Mouse (Mus musculus) neural tube, embryonic 11.5 days (tissue): ENCODE results near the gene Tbc1d1. TPM values are rescaled to one million over a fixed set of nuclear protein-coding genes. Genes with fewer than 3 reads are reported as not detected.
A peak's percentile ranks its signal among the peaks of the same experiment; 100 is the strongest.

Experiments used
- ATAC-seq: fragments of 200-750 bp; cut with Nextera tagmentation; 2 replicates; pipeline ENCODE4 v1.8.0; 2017; ENCODE audit warnings: moderate number of reproducible peaks, mild to moderate bottlenecking, moderate TSS enrichment, moderate library complexity; ENCODE audit not compliant: insufficient read depth, low FRiP score, low TSS enrichment
- DNase-seq: peaks from one replicate; pipeline ENCODE4 v3.0.0-alpha.2; 2015; ENCODE audit warnings: low spot score
- H3K27ac ChIP-seq: fragments of 300-500 bp; sonication (generic); 2 replicates; pipeline ENCODE4 v1.5.1; 2014; ENCODE audit warnings: low read depth, mild to moderate bottlenecking, low read length
- H3K27me3 ChIP-seq: fragments of 300-500 bp; sonication (generic); 2 replicates; pipeline ENCODE4 v1.6.1; 2014; ENCODE audit warnings: mild to moderate bottlenecking, low read length, mixed read lengths; ENCODE audit not compliant: control insufficient read depth, insufficient read depth
- H3K36me3 ChIP-seq: fragments of 300-500 bp; sonication (generic); 2 replicates; pipeline ENCODE4 v1.6.1; 2014; ENCODE audit warnings: mild to moderate bottlenecking, low read length, moderate library complexity, mixed read lengths; ENCODE audit not compliant: control insufficient read depth, insufficient read depth
- H3K4me1 ChIP-seq: fragments of 300-500 bp; sonication (generic); 2 replicates; pipeline ENCODE4 v1.6.1; 2014; ENCODE audit warnings: low read length, mixed read lengths; ENCODE audit not compliant: control insufficient read depth, insufficient read depth
- H3K4me2 ChIP-seq: fragments of 300-500 bp; sonication (generic); 2 replicates; pipeline ENCODE4 v1.6.1; 2014; ENCODE audit warnings: low read depth, mild to moderate bottlenecking, moderate library complexity
- H3K4me3 ChIP-seq: fragments of 300-500 bp; sonication (generic); 2 replicates; pipeline ENCODE4 v1.5.1; 2014; ENCODE audit warnings: low read depth, low read length
- H3K9ac ChIP-seq: fragments of 300-500 bp; sonication (generic); 2 replicates; pipeline ENCODE4 v1.6.1; 2014; ENCODE audit warnings: mild to moderate bottlenecking, low read length
- H3K9me3 ChIP-seq: fragments of 300-500 bp; sonication (generic); 2 replicates; pipeline ENCODE4 v1.6.1; 2016; ENCODE audit warnings: low read length; ENCODE audit not compliant: control insufficient read depth
- WGBS: fragments of 180-500 bp; shearing (Covaris S2); extraction: QIAGEN DNeasy Blood & Tissue Kit; methylation state at CpG from one replicate; pipeline ENCODE4 v1.1.7; 2014; 5-methylcytosine and 5-hydroxymethylcytosine counted together
- polyA plus RNA-seq: library from polyadenylated mRNA; unstranded; fragments of >200 nt; fragmentation: Nextera tagmentation; extraction: Ambion mirVana; gene quantifications from 2 replicates; pipeline ENCODE4 v1.2.1, GENCODE M21; 2014

The Tbc1d1 gene
- polyA plus RNA-seq, 1 experiment from 2014 or later: 32.4 TPM

DNA sequence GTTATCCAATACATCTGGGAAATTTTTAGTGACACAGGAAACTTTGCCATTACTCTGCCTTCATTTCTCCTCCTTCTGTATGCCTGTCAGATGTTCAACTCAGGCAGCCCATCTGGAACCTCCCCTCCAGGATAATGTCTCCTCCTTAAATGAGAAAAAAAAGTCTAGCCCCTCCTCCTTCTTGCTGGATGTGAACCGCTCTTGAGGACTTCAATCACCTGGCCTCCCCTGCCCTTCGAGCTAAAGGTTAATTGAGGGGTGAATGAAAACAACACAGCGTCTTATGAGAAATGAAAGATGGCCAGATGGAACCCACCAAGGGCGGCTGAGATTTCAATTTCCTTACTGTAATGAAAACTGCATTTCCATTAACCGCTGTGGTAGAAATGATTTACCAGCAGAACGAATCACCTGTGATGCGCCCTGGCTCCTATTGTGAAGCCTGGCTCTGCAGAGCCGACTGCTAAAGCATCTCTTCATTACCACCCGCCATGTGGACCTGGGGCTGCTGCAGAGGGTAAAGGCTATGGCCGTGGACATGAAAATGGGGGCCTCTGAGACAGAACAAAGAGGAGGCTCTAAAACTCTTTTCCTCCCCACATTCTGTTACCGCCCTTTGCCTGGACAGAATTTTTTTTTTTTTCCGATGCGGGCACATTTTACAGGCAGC lies 216.3 kb downstream of the Tbc1d1 start:
- Histone ChIP-seq H3K36me3 (no peaks in the 10 kb centered on the region), H3K9me3 (no peaks in the 10 kb centered on the region), H3K4me3 (no peak overlapping the region), H3K4me1 (no peaks in the 10 kb centered on the region), H3K27me3 (no peaks in the 10 kb centered on the region), H3K9ac (no peak overlapping the region), H3K27ac (no peak overlapping the region), H3K4me2 (no peak overlapping the region)
- ATAC-seq: no peak
- DNase-seq: peak; percentile 24
- 70% methylated on average over 13 of the region's 13 CpGs for WGBS

DNA sequence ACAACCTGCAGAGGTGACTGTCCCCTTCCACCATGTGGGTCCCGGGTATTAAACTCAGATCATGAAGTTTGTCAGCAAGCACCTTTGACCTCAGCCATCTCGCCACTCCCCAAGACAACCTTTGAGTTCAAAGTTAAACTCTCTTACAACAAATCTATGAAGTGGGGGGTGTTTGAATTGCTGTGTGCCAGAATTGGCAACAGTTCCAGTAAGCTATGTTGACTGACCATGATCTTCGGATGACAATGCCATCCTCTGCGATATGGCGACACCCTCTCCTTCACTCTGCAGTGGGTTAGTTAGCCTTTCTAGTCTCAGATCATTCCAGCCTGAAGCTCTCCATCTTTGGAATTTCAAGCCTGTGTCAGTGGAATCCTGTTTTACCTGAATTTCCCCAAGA lies 217.6 kb downstream of the Tbc1d1 start:
- DNase-seq: no peak
- H3K36me3 ChIP-seq: no peaks in the 10 kb centered on the region
- WGBS: 89% methylated on average over 5 of the region's 5 CpGs
- no peak overlapping the region for H3K9ac ChIP-seq
- H3K27me3 ChIP-seq: no peaks in the 10 kb centered on the region
- H3K27ac ChIP-seq: no peak overlapping the region
- ATAC-seq: no peak
- 0 out of 2 replicates have a peak, but pooled peaks cover 3% of the 10 kb centered on the region for H3K4me1 ChIP-seq
- no peak overlapping the region for H3K4me3 ChIP-seq
- no peaks in the 10 kb centered on the region for H3K9me3 ChIP-seq
- no peak overlapping the region for H3K4me2 ChIP-seq

DNA sequence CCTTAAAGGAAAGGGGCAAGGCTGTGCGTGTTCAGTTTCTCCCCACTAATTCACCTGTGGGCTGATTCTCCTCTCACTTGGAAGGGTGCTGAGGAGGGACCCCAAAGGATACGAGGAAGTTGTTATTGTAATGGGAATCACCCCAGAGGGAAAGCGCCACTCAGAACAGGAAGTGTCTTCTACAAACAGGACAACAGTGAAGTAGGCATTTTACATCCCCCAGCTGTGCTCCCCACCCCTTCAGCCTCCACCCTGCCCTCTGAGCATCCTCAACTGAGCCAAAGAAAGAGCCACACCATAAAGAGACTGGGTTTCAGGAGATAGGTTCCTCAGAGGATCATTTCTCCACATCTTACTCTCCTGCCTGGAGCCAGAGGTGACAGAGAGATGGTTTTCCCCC lies 219.7 kb downstream of the Tbc1d1 start:
- Histone ChIP-seq H3K9ac (no peak overlapping the region), H3K4me1 (0 out of 2 replicates have a peak, but pooled peaks cover 3% of the 10 kb centered on the region), H3K4me2 (no peak overlapping the region), H3K4me3 (no peak overlapping the region), H3K36me3 (no peaks in the 10 kb centered on the region), H3K9me3 (no peaks in the 10 kb centered on the region), H3K27ac (no peak overlapping the region), H3K27me3 (no peaks in the 10 kb centered on the region)
- DNase-seq: no peak
- 73% methylated on average over 3 of the region's 3 CpGs for WGBS
- ATAC-seq: no peak

DNA sequence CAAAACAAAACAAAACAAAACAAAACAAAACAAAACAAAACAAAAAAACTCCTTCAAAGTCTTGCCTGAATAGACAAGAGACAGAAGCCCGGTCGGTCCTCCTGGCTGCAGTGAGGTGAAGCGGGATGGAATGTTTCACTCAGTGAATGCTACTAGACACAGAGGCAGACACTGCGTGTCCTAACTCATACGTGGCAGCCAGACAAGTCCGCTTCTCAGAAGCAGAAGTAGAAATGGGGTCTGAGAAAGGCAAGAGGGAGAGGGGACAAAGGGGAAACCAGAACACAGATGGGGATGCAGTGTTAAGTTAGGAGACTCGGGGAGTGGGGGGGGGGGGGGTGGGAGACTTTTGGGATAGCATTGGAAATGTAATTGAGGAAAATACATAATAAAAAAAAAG lies 220.4 kb downstream of the Tbc1d1 start:
- Histone ChIP-seq H3K4me1 (0 out of 2 replicates have a peak, but pooled peaks cover 3% of the 10 kb centered on the region), H3K36me3 (no peaks in the 10 kb centered on the region), H3K9me3 (no peaks in the 10 kb centered on the region), H3K9ac (no peak overlapping the region), H3K27me3 (no peaks in the 10 kb centered on the region), H3K4me3 (no peak overlapping the region), H3K4me2 (no peak overlapping the region), H3K27ac (no peak overlapping the region)
- 78% methylated on average over 7 of the region's 7 CpGs for WGBS
- no peak for ATAC-seq
- DNase-seq: no peak

DNA sequence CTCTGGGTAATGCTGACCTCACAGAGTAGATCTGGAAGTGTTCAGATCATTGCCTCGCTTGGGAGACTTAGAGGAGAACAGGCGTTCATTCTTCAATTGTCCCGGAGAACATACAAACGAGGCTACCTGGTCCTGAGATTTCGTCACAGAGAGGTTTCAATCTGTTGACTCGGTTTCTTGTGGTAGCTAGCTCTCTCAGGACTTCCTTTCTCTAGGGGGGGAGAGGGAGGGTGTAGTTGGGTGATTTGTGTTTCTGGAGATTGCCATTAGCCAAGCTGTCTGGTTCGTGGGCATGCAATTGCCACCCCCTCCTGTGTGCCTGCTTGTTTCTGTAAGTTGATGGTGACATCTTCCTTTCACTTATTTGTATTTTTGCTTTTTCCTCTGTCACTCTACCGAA lies 221.6 kb downstream of the Tbc1d1 start:
- no peak overlapping the region for H3K4me2 ChIP-seq
- H3K9ac ChIP-seq: no peak overlapping the region
- H3K27ac ChIP-seq: no peak overlapping the region
- H3K4me3 ChIP-seq: no peak overlapping the region
- 0 out of 2 replicates have a peak, but pooled peaks cover 3% of the 10 kb centered on the region for H3K4me1 ChIP-seq
- no peak for DNase-seq
- WGBS: 79% methylated on average over 8 of the region's 8 CpGs
- no peaks in the 10 kb centered on the region for H3K36me3 ChIP-seq
- H3K27me3 ChIP-seq: no peaks in the 10 kb centered on the region
- H3K9me3 ChIP-seq: no peaks in the 10 kb centered on the region
- no peak for ATAC-seq

DNA sequence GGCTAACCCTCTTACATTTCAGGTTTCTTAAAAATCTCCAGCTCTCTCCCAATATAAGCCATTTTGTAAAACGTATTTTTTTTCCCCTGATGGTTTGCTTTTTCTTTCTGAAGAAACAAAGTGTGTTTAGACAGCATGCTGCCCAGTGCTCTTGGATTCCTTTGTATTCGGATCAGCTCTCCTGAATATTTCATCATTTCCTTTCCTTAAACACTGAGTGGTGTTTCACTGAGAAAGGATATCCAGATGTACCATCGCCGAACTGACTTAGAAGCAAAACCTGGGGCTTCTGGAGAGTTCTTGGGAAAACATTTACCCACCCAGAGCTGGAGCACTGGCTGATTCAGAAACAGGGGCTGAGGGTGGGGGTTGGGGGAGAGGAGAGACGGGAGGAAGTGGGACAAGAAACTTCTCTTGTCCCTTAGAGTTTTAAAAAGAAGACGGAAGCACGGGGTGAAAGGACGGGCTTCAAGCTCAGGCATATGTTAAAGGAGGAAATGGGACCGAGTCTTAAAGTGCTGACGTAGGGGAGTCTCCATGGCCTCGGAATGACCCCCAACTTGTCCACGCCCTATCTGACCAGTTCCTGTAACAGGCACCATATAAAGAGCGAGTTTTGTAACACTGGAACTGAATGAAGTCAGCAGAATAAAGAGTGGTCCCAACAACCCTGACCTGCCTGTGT lies 222.6 kb downstream of the Tbc1d1 start:
- DNase-seq: peak; percentile 18
- 58% methylated on average over 13 of the region's 13 CpGs for WGBS
- Histone ChIP-seq H3K36me3 (no peaks in the 10 kb centered on the region), H3K4me2 (no peak overlapping the region), H3K27me3 (no peaks in the 10 kb centered on the region), H3K4me1 (0 out of 2 replicates have a peak, but pooled peaks cover 3% of the 10 kb centered on the region), H3K9me3 (no peaks in the 10 kb centered on the region), H3K27ac (no peak overlapping the region), H3K4me3 (no peak overlapping the region), H3K9ac (no peak overlapping the region)
- no peak for ATAC-seq

DNA sequence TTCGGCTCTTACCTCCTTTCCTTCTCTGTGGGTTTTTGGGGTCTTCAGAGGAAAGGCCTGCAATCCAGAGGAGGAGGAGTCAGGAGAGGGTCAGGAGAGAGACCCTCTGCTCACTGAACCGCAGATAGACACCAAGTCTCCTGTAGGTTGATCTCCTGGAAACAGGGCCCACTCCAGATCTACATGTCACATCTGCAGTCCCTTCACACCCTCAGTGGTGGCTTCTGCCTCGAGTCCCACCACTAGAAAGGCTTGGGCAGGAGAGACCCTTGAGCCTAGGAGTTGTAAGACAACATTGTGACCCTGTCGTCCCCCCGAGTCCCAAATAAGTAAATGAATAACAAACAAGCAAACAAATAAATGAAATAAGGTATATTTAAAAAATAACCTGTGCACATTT lies 223.7 kb downstream of the Tbc1d1 start:
- no peak for ATAC-seq
- no peak overlapping the region for H3K4me3 ChIP-seq
- H3K27me3 ChIP-seq: no peaks in the 10 kb centered on the region
- no peak overlapping the region for H3K4me2 ChIP-seq
- 87% methylated on average over 5 of the region's 5 CpGs for WGBS
- no peak overlapping the region for H3K27ac ChIP-seq
- H3K9me3 ChIP-seq: no peaks in the 10 kb centered on the region
- no peak for DNase-seq
- H3K9ac ChIP-seq: no peak overlapping the region
- H3K36me3 ChIP-seq: no peaks in the 10 kb centered on the region
- 0 out of 2 replicates have a peak, but pooled peaks cover 3% of the 10 kb centered on the region for H3K4me1 ChIP-seq

DNA sequence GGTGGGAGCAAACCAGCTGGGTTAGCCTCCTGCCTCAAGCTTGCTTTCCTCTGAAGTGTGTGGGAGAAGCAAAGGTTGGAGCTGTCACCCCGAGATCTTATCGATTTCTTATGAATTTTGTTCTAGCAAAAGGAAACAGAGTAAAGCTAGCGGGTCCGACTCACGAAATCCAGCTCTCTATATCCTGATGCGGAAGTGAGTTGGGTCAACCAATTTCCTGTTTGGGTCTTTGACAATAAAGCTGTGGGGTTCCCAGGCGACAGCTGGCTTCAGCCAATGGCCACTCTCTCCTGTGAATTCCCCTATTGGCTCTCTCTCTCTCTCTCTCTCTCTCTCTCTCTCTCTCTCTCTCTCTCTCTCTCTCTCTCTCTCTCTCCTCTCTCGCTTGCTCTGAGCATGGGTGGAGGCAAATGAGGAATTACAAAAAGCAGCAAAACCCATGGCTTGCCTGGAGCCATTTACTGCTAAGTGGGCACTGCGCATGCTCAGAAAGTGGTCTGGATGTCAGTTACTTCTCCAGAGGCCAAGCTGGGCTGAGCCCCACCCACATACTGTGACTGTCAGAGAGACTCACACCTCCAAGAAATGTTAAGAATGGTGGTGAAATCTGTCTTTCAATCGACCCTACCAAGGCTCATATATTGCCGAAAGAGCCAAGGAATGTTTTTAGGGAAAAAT lies 224.7 kb downstream of the Tbc1d1 start:
- H3K4me2 ChIP-seq: no peak overlapping the region
- no peaks in the 10 kb centered on the region for H3K9me3 ChIP-seq
- H3K27me3 ChIP-seq: no peaks in the 10 kb centered on the region
- H3K27ac ChIP-seq: no peak overlapping the region
- DNase-seq (peak; percentile 32), ATAC-seq (no peak)
- no peak overlapping the region for H3K9ac ChIP-seq
- 0 out of 2 replicates have a peak, but pooled peaks cover 3% of the 10 kb centered on the region for H3K4me1 ChIP-seq
- WGBS: 68% methylated on average over 10 of the region's 11 CpGs
- no peaks in the 10 kb centered on the region for H3K36me3 ChIP-seq
- no peak overlapping the region for H3K4me3 ChIP-seq
